Mouse (Mus musculus) heart, adult 2 months (tissue): ENCODE measurements at regions not wholly inside any gene's neighbourhood (a gene's known extent, or its start where the extent isn't known, plus 50 kb on each side); places are given as distances from the start of the nearest gene placed in this dataset.

Experiments used
- CTCF ChIP-seq: fragments of 200-600 bp; IDR thresholded peaks from 2 replicates; pipeline ENCODE4 v1.8.1; 2022; ENCODE audit warnings: antibody characterized with exemption, mild to moderate bottlenecking, moderate library complexity
- EP300 ChIP-seq: fragments of 200-500 bp; IDR thresholded peaks from 2 replicates; pipeline ENCODE4 v1.6.1; 2011; ENCODE audit warnings: low read depth, low read length, control low read depth; ENCODE audit not compliant: insufficient read depth
- POLR2A ChIP-seq: fragments of 200-500 bp; IDR thresholded peaks from 2 replicates; pipeline ENCODE4 v1.6.1; 2011; ENCODE audit warnings: mild to moderate bottlenecking, low read depth, low read length, control low read depth; ENCODE audit not compliant: insufficient read depth

DNA sequence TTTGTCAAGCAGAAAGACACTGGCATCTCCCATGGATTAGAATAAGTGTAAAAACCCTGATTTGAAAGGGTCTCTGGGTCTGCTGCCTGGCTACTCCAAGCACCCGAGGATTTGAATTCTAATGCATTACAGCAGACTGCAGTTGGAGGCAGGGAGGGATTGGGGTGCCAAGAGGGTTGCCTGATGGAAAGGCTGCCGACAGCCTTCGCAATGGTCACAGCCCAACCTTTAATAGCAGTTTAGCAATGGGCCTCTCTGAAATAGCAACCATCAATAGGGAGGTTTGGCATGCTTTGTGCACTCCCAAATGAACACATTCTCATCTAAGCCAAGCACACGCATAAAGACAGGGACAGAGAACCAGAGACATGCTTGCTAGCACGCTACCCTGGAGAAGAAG is 454.8 kb downstream of the Prim2 start:
- TF ChIP-seq POLR2A = no peak
- TF ChIP-seq CTCF = no peak
- TF ChIP-seq EP300 = no peak
